Mouse (Mus musculus): ENCODE measurements around the gene Abcc8. TPM values are rescaled to one million over a fixed set of nuclear protein-coding genes. Genes with fewer than 3 reads are reported as not detected.

Abcc8 gene
- total RNA-seq, 2 experiments from 2014 or later: 52.4 to 54.4 TPM

DNA sequence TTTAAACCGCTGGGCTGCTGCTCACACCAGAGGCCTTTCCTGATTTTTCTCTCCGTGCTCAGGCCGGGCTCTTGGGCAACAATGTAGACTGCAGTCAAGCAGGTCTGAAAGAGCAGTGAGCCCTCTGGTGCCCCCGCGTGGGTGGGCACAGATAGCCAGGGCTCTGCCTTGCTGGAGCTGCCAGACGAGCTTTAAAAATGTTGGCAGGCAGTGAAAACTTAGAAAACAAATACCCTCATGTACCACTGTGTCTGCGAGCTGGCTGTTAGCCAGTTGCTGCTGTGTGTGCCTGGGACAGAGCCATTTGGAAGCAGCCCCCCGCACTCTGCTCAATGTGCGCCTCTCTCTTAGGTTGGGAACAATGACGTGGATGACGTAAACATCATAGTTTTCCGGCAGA, 102.2 kb downstream of the Abcc8 start:
- DNase-seq (ENCODE audit: low spot score): no peak
- intact Hi-C loops (cut with DNase I): no loop called here

DNA sequence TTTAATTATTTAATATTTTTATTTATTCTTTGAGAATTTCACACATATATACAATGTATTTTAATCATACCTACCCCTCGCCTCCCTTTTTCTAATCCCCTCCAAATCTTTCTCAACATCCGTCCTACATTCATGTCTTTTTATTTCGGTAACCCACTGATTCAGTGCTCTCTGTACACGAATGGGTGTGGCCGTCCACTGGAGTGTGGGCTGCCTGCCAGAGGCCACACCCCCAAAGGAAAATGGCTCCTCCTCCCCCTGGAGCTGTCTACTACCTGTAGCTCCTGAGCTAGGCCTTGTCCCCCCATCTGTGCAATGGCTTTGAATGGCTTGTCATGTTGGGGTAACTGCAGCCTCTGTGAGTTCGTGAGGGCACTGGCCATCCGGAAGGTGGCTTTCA, 103.0 kb downstream of the Abcc8 start:
- DNase-seq (ENCODE audit: low spot score): no peak
- intact Hi-C loops (cut with DNase I): no loop called here

GRCm38 (mm10) chr7:46068831-46069230, 111.0 kb downstream of the Abcc8 start:
- DNase-seq (ENCODE audit: low spot score): no peak
- intact Hi-C loops (cut with DNase I): no loop called here

DNA sequence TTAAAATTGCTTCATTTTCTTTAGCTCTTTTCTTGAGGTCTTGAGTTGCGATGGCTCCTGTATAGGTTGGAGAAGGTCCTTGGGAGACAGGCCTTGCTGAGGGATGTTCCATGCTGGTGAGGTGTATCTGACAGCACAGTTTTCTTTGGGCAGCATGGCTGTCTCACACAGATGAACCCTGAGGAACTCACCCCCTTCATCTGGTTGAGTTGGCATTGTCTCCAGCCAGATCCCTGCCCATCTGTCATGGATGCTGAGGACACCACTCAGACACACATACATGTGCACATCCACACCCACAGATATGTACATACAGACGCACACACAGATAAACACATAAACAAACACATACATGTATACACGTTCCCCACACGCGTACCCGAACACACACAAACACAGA, 116.5 kb downstream of the Abcc8 start:
- intact Hi-C loops (cut with DNase I): no loop called here
- no peak for DNase-seq (ENCODE audit: low spot score)

GRCm38 (mm10) chr7:46061614-46062013, 118.2 kb downstream of the Abcc8 start:
- intact Hi-C loops (cut with DNase I): no loop called here

GRCm38 (mm10) chr7:46060688-46061087, 119.1 kb downstream of the Abcc8 start:
- intact Hi-C loops (cut with DNase I): no loop called here
- no peak for DNase-seq (ENCODE audit: low spot score)

More at GRCm38 (mm10) chr7:46061614-46062013, 118.2 kb downstream of the Abcc8 start:
- DNase-seq (ENCODE audit: low spot score): no peak

- no peak for DNase-seq (ENCODE audit: low spot score)
- intact Hi-C loops (cut with DNase I): no loop called here
Observed at GRCm38 (mm10) chr7:46058882-46059281, 121.0 kb downstream of the Abcc8 start.

Other genes starting within 250 kb of the Abcc8 start
- gene Abcc6, start 149.7 kb downstream of the Abcc8 start, total RNA-seq (2021): not detected
- 10 to 100 TPM; 77.4 to 78.0 TPM for gene Nomo1, start 146.3 kb downstream of the Abcc8 start, total RNA-seq (2021)
- 10 to 100 TPM; 84.5 to 97.5 TPM for gene Kcnj11, start 79.3 kb downstream of the Abcc8 start, total RNA-seq (2021)
- 1 to 10 TPM; 7.4 to 8.6 TPM for gene Ush1c, start 58.5 kb upstream of the Abcc8 start, total RNA-seq (2021)
- not detected for gene Otog, start 61.0 kb upstream of the Abcc8 start, total RNA-seq (2021)
- not detected for gene Myod1, start 196.4 kb upstream of the Abcc8 start, total RNA-seq (2021)
- gene Kcnc1, start 216.5 kb upstream of the Abcc8 start, total RNA-seq (2021): under 1 TPM; 0.03 to 0.05 TPM